Mouse (Mus musculus) heart, embryonic 16.5 days (tissue): ENCODE measurements at regions not wholly inside any gene's neighbourhood (a gene's known extent, or its start where the extent isn't known, plus 50 kb on each side); places are given as distances from the start of the nearest gene placed in this dataset.

Experiments
- ATAC-seq: fragments of 200-750 bp; cut with Nextera tagmentation; replicated peaks from 2 replicates; pipeline ENCODE4 v1.8.0; 2017; ENCODE audit warnings: moderate number of reproducible peaks; ENCODE audit not compliant: insufficient read depth, low FRiP score; ENCODE audit errors: extremely low read depth
- H3K27ac ChIP-seq: fragments of 300-500 bp; sonication (generic); 2 replicates; pipeline ENCODE4 v1.5.1; 2014; ENCODE audit warnings: mild to moderate bottlenecking, low read length, control low read depth, moderate library complexity
- H3K27me3 ChIP-seq: fragments of 300-500 bp; sonication (generic); 2 replicates; pipeline ENCODE4 v1.6.1; 2014; ENCODE audit warnings: low read length, mixed read lengths; ENCODE audit not compliant: control insufficient read depth, insufficient read depth
- H3K36me3 ChIP-seq: fragments of 300-500 bp; sonication (generic); 2 replicates; pipeline ENCODE4 v1.6.1; 2014; ENCODE audit not compliant: control insufficient read depth, insufficient read depth
- H3K4me1 ChIP-seq: fragments of 300-500 bp; sonication (generic); 2 replicates; pipeline ENCODE4 v1.6.1; 2014; ENCODE audit warnings: low read length, mixed read lengths; ENCODE audit not compliant: control insufficient read depth, insufficient read depth
- H3K4me2 ChIP-seq: fragments of 300-500 bp; sonication (generic); 2 replicates; pipeline ENCODE4 v1.6.1; 2014; ENCODE audit warnings: low read depth, mild to moderate bottlenecking, control low read depth, low read length
- H3K4me3 ChIP-seq: fragments of 300-500 bp; sonication (generic); 2 replicates; pipeline ENCODE4 v1.5.1; 2014; ENCODE audit warnings: mild to moderate bottlenecking, control low read depth, low read length
- H3K9ac ChIP-seq: fragments of 300-500 bp; sonication (generic); 2 replicates; pipeline ENCODE4 v1.6.1; 2014; ENCODE audit warnings: low read length, control low read depth
- H3K9me3 ChIP-seq: fragments of 300-500 bp; sonication (generic); replicated peaks from 2 replicates; pipeline ENCODE4 v1.6.1; 2016; ENCODE audit warnings: low read length; ENCODE audit not compliant: control insufficient read depth
- WGBS: fragments of 180-500 bp; shearing (Covaris S2); extraction: QIAGEN DNeasy Blood & Tissue Kit; methylation state at CpG from one replicate; pipeline ENCODE4 v1.1.7; 2014; 5-methylcytosine and 5-hydroxymethylcytosine counted together

DNA sequence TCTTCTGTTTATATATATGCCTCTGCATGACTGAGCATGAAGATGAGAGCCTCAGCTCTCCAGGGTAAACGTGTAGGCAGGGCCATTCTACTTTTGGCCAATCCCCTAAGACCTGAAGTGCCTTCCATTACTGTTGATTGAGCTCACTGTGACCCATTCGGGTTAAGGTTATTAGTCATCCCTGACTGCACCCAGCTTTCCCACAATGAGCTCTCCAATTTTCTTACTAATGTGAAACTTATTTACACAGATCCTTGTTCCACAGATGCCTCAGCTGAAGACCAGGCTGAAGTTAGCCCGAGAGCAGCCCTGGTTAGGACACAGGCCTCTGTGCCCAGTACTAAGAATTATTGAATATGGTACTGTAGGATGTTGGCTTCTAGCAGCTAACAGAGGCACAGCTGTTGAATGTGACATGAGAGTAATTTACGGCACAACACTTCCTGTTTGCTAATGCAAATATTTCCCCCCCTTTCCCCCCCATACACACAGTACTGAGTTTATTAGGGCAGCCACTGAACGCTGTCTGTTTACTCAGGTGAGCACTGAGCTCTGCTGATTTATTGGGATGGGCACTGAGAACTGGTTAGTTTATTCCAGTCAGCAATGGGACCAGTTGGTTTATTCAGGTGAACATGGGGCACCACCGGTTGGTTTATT is 141.2 kb upstream of the Dcn start:
- Histone ChIP-seq H3K4me3 (no peak overlapping the region), H3K36me3 (no peaks in the 10 kb centered on the region), H3K27me3 (no peaks in the 10 kb centered on the region), H3K27ac (no peak overlapping the region), H3K9me3 (no peaks in the 10 kb centered on the region), H3K4me1 (no peaks in the 10 kb centered on the region), H3K9ac (no peak overlapping the region), H3K4me2 (no peak overlapping the region)
- ATAC-seq: no peak
- WGBS: 78% methylated on average over 6 of the region's 6 CpGs

DNA sequence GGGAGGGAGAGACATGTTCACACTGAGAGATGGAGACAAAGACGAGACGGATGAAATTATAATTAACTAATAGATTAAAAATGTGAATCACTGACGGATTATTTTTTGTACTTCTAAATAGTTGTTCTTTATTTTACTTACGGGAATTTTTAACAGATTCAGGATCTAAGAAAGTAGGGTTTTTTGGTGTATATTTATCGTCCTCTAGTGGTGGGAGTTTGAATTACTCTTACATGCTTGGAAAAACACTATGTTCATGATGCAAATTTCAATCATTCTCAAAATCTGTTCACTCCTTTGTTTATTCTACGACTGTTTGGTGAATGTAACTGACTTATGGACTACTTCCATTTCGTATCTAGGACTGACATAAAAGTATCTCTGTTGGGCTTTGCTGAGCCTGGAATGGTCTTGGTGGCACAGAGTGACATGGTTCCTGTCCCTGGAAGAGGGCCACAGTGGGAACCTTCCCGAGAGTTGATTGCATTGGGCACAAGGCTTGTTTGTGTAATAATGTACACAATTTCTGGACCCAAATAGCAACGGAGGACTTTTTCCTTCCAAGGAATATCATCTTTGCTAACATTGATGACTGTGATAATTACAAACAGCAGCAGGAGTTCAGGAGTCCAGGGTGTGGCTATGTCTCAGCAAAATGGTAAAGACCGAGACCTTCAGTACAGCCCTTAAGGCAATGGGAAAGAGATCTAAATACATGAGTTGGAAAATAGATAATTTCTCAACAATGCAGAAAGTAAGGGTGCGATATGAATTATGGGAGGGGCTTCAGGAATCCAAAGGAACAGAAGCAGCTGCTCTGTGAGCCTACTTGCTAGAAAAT is 139.3 kb upstream of the Dcn start:
- H3K4me1 ChIP-seq: no peaks in the 10 kb centered on the region
- H3K4me2 ChIP-seq: no peak overlapping the region
- no peaks in the 10 kb centered on the region for H3K27me3 ChIP-seq
- H3K27ac ChIP-seq: no peak overlapping the region
- H3K36me3 ChIP-seq: no peaks in the 10 kb centered on the region
- H3K9ac ChIP-seq: no peak overlapping the region
- H3K9me3 ChIP-seq: no peaks in the 10 kb centered on the region
- H3K4me3 ChIP-seq: no peak overlapping the region
- ATAC-seq: no peak
- WGBS: 40% methylated on average over 11 of the region's 11 CpGs

DNA sequence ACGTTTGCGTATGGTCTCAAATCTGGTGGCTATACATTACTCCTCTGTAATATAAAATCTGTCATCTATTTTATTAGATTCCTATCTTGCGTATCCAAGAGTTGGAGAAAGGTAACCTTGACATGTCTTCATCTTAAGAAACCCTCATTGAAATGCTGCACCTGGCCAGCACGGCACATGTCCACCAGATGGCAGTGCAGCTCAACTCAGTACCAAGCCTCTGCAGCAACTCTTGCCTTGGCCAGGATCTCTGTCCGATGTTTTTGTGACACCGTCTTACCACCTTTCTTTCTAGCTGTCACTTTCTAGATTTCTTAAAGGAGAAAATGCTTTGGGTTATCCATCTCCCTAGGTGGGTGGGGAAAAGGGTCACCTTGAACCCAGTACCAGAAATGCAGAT is 134.1 kb upstream of the Dcn start:
- no peak overlapping the region for H3K4me3 ChIP-seq
- no peak overlapping the region for H3K9ac ChIP-seq
- H3K36me3 ChIP-seq: no peaks in the 10 kb centered on the region
- no peaks in the 10 kb centered on the region for H3K27me3 ChIP-seq
- H3K4me2 ChIP-seq: no peak overlapping the region
- H3K4me1 ChIP-seq: no peaks in the 10 kb centered on the region
- no peak overlapping the region for H3K27ac ChIP-seq
- WGBS: 23% methylated on average over 6 of the region's 6 CpGs
- no peaks in the 10 kb centered on the region for H3K9me3 ChIP-seq
- no peak for ATAC-seq

DNA sequence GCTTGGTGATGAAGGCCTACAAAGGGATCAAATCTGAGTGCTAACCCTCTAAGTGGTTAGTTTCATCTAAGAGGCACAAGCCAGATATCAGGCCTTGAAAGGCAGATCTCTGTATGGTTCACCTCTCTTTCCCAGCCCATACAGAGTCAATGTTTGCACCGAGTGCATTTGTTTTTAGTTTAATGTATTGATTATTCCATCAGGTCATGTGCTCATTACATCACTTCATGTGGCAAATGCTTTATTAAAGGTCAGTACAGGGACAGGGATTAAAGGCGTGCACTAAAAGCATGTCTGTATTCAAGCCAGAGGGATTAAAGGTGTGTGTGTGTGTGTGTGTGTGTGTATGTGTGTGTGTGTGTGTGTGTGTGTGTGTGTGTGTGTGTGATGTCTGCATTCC is 132.5 kb upstream of the Dcn start:
- Histone ChIP-seq H3K4me2 (no peak overlapping the region), H3K4me1 (no peaks in the 10 kb centered on the region), H3K4me3 (no peak overlapping the region), H3K9me3 (no peaks in the 10 kb centered on the region), H3K9ac (no peak overlapping the region), H3K27ac (no peak overlapping the region), H3K36me3 (no peaks in the 10 kb centered on the region), H3K27me3 (no peaks in the 10 kb centered on the region)
- 80% methylated on average over 2 of the region's 2 CpGs for WGBS
- no peak for ATAC-seq

DNA sequence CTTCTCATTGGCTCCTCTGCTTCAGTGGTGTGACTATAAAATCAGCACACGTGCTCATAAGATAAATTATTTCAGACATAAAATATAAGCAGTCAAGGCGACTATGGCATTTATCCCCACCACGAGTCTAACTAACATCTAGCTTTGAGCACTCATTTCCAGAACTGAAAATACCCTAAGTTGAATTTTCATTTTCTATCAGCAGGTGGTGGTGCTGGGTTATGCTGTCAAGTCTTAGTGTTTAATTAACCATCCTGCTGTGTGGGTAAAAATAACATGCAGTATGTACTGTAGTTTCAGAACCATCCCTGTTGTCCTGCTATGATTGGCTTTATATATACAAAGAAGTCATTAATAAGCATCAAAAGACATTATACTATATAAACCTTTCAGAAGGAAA is 110.8 kb upstream of the Dcn start:
- H3K4me2 ChIP-seq: no peak overlapping the region
- H3K36me3 ChIP-seq: no peaks in the 10 kb centered on the region
- H3K9ac ChIP-seq: no peak overlapping the region
- H3K27me3 ChIP-seq: no peaks in the 10 kb centered on the region
- H3K4me3 ChIP-seq: no peak overlapping the region
- WGBS: 72% methylated on average over 3 of the region's 3 CpGs
- no peak for ATAC-seq
- H3K9me3 ChIP-seq: no peaks in the 10 kb centered on the region
- no peak overlapping the region for H3K27ac ChIP-seq
- H3K4me1 ChIP-seq: no peaks in the 10 kb centered on the region

DNA sequence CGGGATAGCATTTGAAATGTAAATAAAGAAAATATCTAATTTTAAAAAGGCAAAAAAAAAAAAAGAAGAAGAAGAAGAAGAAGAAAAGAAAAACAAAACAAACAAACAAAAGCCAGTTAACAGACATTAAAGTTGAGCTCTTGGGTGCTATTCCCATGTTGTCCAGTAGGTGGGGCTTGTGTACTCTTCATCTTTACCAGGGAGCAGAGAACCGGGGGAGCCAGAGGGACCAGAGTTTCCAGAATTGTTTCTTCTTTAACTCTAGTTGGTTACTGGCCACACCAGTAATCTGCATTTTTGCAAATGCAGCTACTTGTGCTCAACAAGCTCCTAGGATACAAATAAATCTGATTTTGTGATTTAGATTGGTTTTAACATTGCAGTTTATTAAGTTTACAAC is 103.6 kb upstream of the Dcn start:
- Histone ChIP-seq H3K9ac (no peak overlapping the region), H3K4me2 (no peak overlapping the region)
- 16% methylated on average over 2 of the region's 2 CpGs for WGBS

DNA sequence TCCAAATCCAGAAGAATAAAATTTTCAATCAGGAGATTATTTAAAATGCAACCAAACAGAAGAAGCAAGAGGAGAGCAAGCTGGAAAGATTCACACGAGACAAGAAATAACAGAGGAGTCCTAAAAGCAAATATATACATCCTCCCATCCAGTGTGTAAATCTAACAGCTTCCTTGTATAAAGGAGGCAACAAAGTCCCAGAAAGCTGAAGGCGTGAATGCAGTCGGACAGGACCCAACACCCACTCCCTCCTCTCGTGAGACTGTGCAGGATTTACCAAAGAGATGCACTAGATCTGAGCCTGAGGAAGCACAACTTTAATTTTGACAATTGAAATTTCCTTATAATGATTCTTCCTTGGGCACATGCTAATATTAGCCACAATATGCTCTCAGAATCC is 103.0 kb upstream of the Dcn start:
- H3K27ac ChIP-seq: peak overlapping the region; percentile 33

More for the DNA sequence above, 103.6 kb upstream of the Dcn start:
- no peak overlapping the region for H3K4me3 ChIP-seq
- H3K9me3 ChIP-seq: no peaks in the 10 kb centered on the region
- H3K27me3 ChIP-seq: no peaks in the 10 kb centered on the region
- ATAC-seq: no peak
- H3K36me3 ChIP-seq: no peaks in the 10 kb centered on the region
- H3K27ac ChIP-seq: no peak overlapping the region
- no peaks in the 10 kb centered on the region for H3K4me1 ChIP-seq

DNA sequence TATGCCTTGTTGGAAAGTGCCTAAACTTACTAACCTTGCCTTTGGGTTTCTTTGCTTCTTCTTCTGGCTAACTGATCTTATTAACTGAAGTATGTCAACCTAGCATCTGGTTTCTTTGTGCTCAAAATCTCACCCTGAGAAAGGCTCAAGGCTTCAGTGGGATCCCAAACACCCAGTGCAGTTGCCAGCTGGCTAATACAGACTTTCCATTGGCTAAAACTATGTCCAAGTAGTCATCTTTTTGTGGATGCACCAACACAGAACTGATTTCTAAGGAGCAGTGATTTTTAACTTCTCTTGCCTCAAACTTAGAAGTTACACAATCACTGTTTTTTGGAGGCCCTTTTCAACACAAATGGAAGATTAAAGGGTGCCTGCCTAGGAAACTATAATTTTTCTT is 97.8 kb upstream of the Dcn start:
- no peak overlapping the region for H3K4me2 ChIP-seq
- no peaks in the 10 kb centered on the region for H3K4me1 ChIP-seq
- H3K9ac ChIP-seq: no peak overlapping the region
- no peak overlapping the region for H3K4me3 ChIP-seq
- H3K9me3 ChIP-seq: no peaks in the 10 kb centered on the region
- H3K27me3 ChIP-seq: no peaks in the 10 kb centered on the region
- H3K36me3 ChIP-seq: no peaks in the 10 kb centered on the region
- no peak overlapping the region for H3K27ac ChIP-seq
- ATAC-seq: no peak

More for the DNA sequence above, 103.0 kb upstream of the Dcn start:
- no peak overlapping the region for H3K4me2 ChIP-seq
- no peak overlapping the region for H3K4me3 ChIP-seq
- no peak for ATAC-seq
- H3K9me3 ChIP-seq: no peaks in the 10 kb centered on the region
- no peak overlapping the region for H3K9ac ChIP-seq
- no peaks in the 10 kb centered on the region for H3K4me1 ChIP-seq
- H3K27me3 ChIP-seq: no peaks in the 10 kb centered on the region
- H3K36me3 ChIP-seq: no peaks in the 10 kb centered on the region
- 49% methylated on average over 4 of the region's 4 CpGs for WGBS

DNA sequence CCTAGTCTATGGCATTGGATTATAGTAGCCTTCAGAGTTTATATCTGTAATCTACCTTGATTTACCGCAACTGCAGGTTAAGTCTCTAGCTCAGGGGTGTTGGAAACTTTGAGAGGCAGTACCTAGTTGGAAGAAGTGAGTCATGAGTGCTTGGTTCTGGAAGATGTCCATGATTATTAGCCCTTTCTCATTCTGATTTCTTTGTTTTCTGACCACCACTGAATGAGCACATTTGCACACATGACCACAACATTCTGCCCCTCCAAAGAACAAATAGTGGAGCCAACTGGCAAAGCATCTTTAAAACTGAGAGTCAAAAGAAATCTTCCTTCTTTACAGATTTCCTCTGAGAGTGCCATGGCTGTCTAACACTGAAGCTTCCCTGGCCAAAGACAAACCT is 95.5 kb upstream of the Dcn start:
- no peak overlapping the region for H3K4me2 ChIP-seq
- H3K9me3 ChIP-seq: no peaks in the 10 kb centered on the region
- H3K27ac ChIP-seq: no peak overlapping the region
- H3K4me3 ChIP-seq: no peak overlapping the region
- no peaks in the 10 kb centered on the region for H3K4me1 ChIP-seq
- H3K9ac ChIP-seq: no peak overlapping the region
- no peaks in the 10 kb centered on the region for H3K27me3 ChIP-seq
- WGBS: 80% methylated on average over 1 of the region's 1 CpGs
- H3K36me3 ChIP-seq: no peaks in the 10 kb centered on the region
- no peak for ATAC-seq
